Mouse (Mus musculus): Measurements from ENCODE around the gene Mipep. TPM values are rescaled to one million over a fixed set of nuclear protein-coding genes. Genes with fewer than 3 reads are reported as not detected.

Mipep gene
- total RNA-seq (2022): 10 to 100 TPM; 25.3 to 27.7 (median 26.0) TPM

- DNase-seq (ENCODE audit: low spot score in 2 of 2): peak; percentile 76 to 77
Measured at GRCm38 (mm10) chr14:60784427-60785315, at the start of gene Mipep. Gene Mipep (plus strand): TSS chr14:60784573.

GRCm38 (mm10) chr14:60735206-60735605, 49.2 kb upstream of the Mipep start:
- DNase-seq (ENCODE audit: low spot score in 2 of 2): no peak

- no peak for DNase-seq (ENCODE audit: low spot score in 2 of 2)
Measured at GRCm38 (mm10) chr14:60735848-60736547, 48.4 kb upstream of the Mipep start.

GRCm38 (mm10) chr14:60736591-60737192, 47.7 kb upstream of the Mipep start:
- no peak for DNase-seq (ENCODE audit: low spot score in 2 of 2)

GRCm38 (mm10) chr14:60737202-60737611, 47.2 kb upstream of the Mipep start:
- DNase-seq (ENCODE audit: low spot score in 2 of 2): no peak

- no peak for DNase-seq (ENCODE audit: low spot score in 2 of 2)
Measured at GRCm38 (mm10) chr14:60738434-60738938, 45.9 kb upstream of the Mipep start.

- DNase-seq (ENCODE audit: low spot score in 2 of 2): no peak
Measured at GRCm38 (mm10) chr14:60739155-60739554, 45.2 kb upstream of the Mipep start.

GRCm38 (mm10) chr14:60739616-60740015, 44.8 kb upstream of the Mipep start:
- DNase-seq (ENCODE audit: low spot score in 2 of 2): no peak

- no peak for DNase-seq (ENCODE audit: low spot score in 2 of 2)
Measured at GRCm38 (mm10) chr14:60740507-60740906, 43.9 kb upstream of the Mipep start.

GRCm38 (mm10) chr14:60741033-60741432, 43.3 kb upstream of the Mipep start:
- DNase-seq (ENCODE audit: low spot score in 2 of 2): no peak

GRCm38 (mm10) chr14:60741490-60741981, 42.8 kb upstream of the Mipep start:
- no peak for DNase-seq (ENCODE audit: low spot score in 2 of 2)

- no peak for DNase-seq (ENCODE audit: low spot score in 2 of 2)
Measured at GRCm38 (mm10) chr14:60743681-60744080, 40.7 kb upstream of the Mipep start.

- DNase-seq (ENCODE audit: low spot score in 2 of 2): no peak
Measured at GRCm38 (mm10) chr14:60745201-60745600, 39.2 kb upstream of the Mipep start.

GRCm38 (mm10) chr14:60746141-60746540, 38.2 kb upstream of the Mipep start:
- no peak for DNase-seq (ENCODE audit: low spot score in 2 of 2)

GRCm38 (mm10) chr14:60747154-60747870, 37.1 kb upstream of the Mipep start:
- no peak for DNase-seq (ENCODE audit: low spot score in 2 of 2)

- no peak for DNase-seq (ENCODE audit: low spot score in 2 of 2)
Measured at GRCm38 (mm10) chr14:60749880-60750279, 34.5 kb upstream of the Mipep start.

- no peak for DNase-seq (ENCODE audit: low spot score in 2 of 2)
Measured at GRCm38 (mm10) chr14:60751581-60751980, 32.8 kb upstream of the Mipep start.

GRCm38 (mm10) chr14:60752892-60753800, 31.2 kb upstream of the Mipep start:
- no peak for DNase-seq (ENCODE audit: low spot score in 2 of 2)

GRCm38 (mm10) chr14:60753801-60754126, 30.6 kb upstream of the Mipep start:
- DNase-seq (ENCODE audit: low spot score in 2 of 2): no peak

GRCm38 (mm10) chr14:60754656-60755055, 29.7 kb upstream of the Mipep start:
- DNase-seq (ENCODE audit: low spot score in 2 of 2): no peak
